Mouse (Mus musculus) neural tube, embryonic 11.5 days (tissue): ENCODE data around the gene Stk40. TPM values are rescaled to one million over a fixed set of nuclear protein-coding genes. Genes with fewer than 3 reads are reported as not detected.
"Not testable (repeated sequence)": the region's sequence is repeated elsewhere in the genome, so short reads cannot be mapped to it uniquely, and the experiment has no call there.

Experiments
- ATAC-seq: fragments of 200-750 bp; cut with Nextera tagmentation; 2 replicates; pipeline ENCODE4 v1.8.0; 2017; ENCODE audit warnings: moderate number of reproducible peaks, mild to moderate bottlenecking, moderate TSS enrichment, moderate library complexity; ENCODE audit not compliant: insufficient read depth, low FRiP score, low TSS enrichment
- DNase-seq: peaks from one replicate; pipeline ENCODE4 v3.0.0-alpha.2; 2015; ENCODE audit warnings: low spot score
- H3K27ac ChIP-seq: fragments of 300-500 bp; sonication (generic); 2 replicates; pipeline ENCODE4 v1.5.1; 2014; ENCODE audit warnings: low read depth, mild to moderate bottlenecking, low read length
- H3K27me3 ChIP-seq: fragments of 300-500 bp; sonication (generic); 2 replicates; pipeline ENCODE4 v1.6.1; 2014; ENCODE audit warnings: mild to moderate bottlenecking, low read length, mixed read lengths; ENCODE audit not compliant: control insufficient read depth, insufficient read depth
- H3K36me3 ChIP-seq: fragments of 300-500 bp; sonication (generic); 2 replicates; pipeline ENCODE4 v1.6.1; 2014; ENCODE audit warnings: mild to moderate bottlenecking, low read length, moderate library complexity, mixed read lengths; ENCODE audit not compliant: control insufficient read depth, insufficient read depth
- H3K4me1 ChIP-seq: fragments of 300-500 bp; sonication (generic); 2 replicates; pipeline ENCODE4 v1.6.1; 2014; ENCODE audit warnings: low read length, mixed read lengths; ENCODE audit not compliant: control insufficient read depth, insufficient read depth
- H3K4me2 ChIP-seq: fragments of 300-500 bp; sonication (generic); 2 replicates; pipeline ENCODE4 v1.6.1; 2014; ENCODE audit warnings: low read depth, mild to moderate bottlenecking, moderate library complexity
- H3K4me3 ChIP-seq: fragments of 300-500 bp; sonication (generic); 2 replicates; pipeline ENCODE4 v1.5.1; 2014; ENCODE audit warnings: low read depth, low read length
- H3K9ac ChIP-seq: fragments of 300-500 bp; sonication (generic); 2 replicates; pipeline ENCODE4 v1.6.1; 2014; ENCODE audit warnings: mild to moderate bottlenecking, low read length
- H3K9me3 ChIP-seq: fragments of 300-500 bp; sonication (generic); 2 replicates; pipeline ENCODE4 v1.6.1; 2016; ENCODE audit warnings: low read length; ENCODE audit not compliant: control insufficient read depth
- WGBS: fragments of 180-500 bp; shearing (Covaris S2); extraction: QIAGEN DNeasy Blood & Tissue Kit; methylation state at CpG from one replicate; pipeline ENCODE4 v1.1.7; 2014; 5-methylcytosine and 5-hydroxymethylcytosine counted together
- polyA plus RNA-seq: library from polyadenylated mRNA; unstranded; fragments of >200 nt; fragmentation: Nextera tagmentation; extraction: Ambion mirVana; gene quantifications from 2 replicates; pipeline ENCODE4 v1.2.1, GENCODE M21; 2014

Stk40 gene
- polyA plus RNA-seq, 1 experiment from 2014 or later = 32.5 TPM

GRCm38 (mm10) chr4:126095622-126096430 is 7.9 kb upstream of the Stk40 start:
- not testable (repeated sequence) for H3K27ac ChIP-seq, H3K4me1 ChIP-seq, ATAC-seq, H3K9me3 ChIP-seq, H3K27me3 ChIP-seq, DNase-seq, H3K4me3 ChIP-seq, H3K36me3 ChIP-seq, H3K9ac ChIP-seq, H3K4me2 ChIP-seq
- WGBS = 56% methylated on average over 14 of the region's 14 CpGs

DNA sequence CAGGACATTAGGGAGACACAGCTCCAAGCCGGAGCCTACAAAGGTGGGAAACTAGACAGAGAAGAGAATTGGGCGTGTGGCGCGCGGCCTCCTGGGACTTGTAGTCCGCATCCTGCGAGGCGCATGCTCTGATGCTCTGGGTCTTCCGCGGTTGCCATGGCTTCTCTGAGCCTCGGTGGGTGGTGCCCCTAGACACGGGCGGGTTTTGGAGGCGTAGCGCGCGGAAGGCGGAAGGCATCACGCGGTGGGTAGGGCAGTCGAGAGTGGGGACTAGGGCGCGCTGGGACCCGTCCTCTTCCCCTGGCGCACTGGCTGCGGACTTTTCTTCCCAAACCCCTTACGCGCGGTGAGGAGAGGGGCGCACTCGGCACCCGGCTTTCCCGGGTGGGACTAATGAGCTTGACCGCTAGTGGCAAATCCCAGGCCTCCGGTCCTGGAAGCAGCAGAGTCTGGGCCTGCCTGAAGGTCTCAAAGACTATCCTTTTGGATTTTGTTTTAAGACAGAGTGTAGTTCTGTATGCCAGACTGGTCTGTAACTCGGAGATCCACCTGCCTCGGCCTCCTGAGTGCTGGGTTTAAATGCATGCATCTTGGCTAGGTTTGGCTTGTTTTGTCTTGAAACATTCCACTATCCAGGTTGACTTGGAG is 7.2 kb upstream of the Stk40 start, which contains the start of gene Lsm10:
Lsm10 (plus strand) TSS at position 160 of the 648 bp plus-strand sequence.
- Histone ChIP-seq H3K36me3 (no peaks in the 10 kb centered on the region), H3K4me2 (peak within 1 kb of the TSS; percentile 67)

DNA sequence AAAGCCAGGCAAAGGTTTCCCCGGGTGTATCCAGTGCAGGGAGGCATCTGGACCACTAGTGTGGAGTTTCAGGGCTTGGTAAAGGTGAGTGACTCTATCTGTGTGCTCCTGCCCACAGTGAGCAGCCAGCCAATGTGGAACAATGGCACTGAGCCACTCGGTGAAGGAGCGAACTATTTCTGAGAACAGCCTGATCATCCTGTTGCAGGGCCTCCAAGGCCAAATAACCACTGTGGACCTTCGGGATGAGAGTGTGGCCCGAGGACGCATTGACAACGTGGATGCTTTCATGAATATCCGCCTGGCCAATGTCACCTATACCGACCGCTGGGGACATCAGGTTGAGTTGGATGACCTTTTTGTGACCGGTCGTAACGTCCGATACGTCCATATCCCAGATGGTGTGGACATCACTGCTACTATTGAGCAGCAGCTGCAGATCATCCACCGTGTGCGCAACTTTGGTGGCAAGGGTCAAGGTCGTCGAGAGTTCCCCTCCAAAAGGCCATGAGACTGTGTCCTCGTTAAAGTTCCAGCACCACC is 6.0 kb upstream of the Stk40 start:
- Histone ChIP-seq H3K9ac (no peak overlapping the region), H3K4me3 (no peak overlapping the region), H3K36me3 (no peaks in the 10 kb centered on the region), H3K9me3 (no peaks in the 10 kb centered on the region), H3K4me1 (peaks cover 1% of the 10 kb centered on the region), H3K27ac (no peak overlapping the region), H3K27me3 (no peaks in the 10 kb centered on the region), H3K4me2 (no peak overlapping the region)
- DNase-seq (no peak), ATAC-seq (no peak)
- WGBS = 92% methylated on average over 20 of the region's 20 CpGs

More for the DNA sequence above, 7.2 kb upstream of the Stk40 start, which contains the start of gene Lsm10:
- Histone ChIP-seq H3K9ac (peak within 1 kb of the TSS; percentile 70), H3K4me1 (no peaks in the 10 kb centered on the region), H3K27ac (no peak within 1 kb of the TSS), H3K9me3 (no peaks in the 10 kb centered on the region), H3K4me3 (peak within 1 kb of the TSS; percentile 54), H3K27me3 (no peaks in the 10 kb centered on the region)
- WGBS = 4% methylated on average over 36 of the region's 37 CpGs
- peak; percentile 95 for DNase-seq
- ATAC-seq = peak; percentile 95

DNA sequence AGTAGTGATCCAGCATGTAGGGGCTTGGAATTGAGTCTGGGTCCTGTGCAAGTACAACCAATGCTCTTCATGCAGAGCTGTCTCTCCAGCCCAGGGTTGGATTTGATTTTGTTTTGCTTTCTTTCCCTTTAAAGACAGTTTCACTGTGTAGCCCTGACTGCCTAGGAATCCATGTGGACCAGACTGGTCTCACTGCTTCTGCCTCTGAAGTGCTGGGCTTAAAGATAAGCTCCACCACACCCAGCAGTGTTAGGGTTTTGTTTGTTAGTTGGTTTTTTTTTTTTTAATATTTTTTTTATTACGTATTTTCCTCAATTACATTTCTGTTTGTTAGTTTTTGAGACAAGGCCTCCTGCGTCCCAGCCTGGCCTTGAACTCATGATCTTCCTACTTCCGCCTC is 4.4 kb upstream of the Stk40 start:
- H3K36me3 ChIP-seq = no peaks in the 10 kb centered on the region
- no peak for DNase-seq
- no peak overlapping the region for H3K4me2 ChIP-seq
- H3K27me3 ChIP-seq = no peaks in the 10 kb centered on the region
- no peak for ATAC-seq
- 95% methylated on average over 3 of the region's 3 CpGs for WGBS
- H3K9me3 ChIP-seq = no peaks in the 10 kb centered on the region
- H3K9ac ChIP-seq = no peak overlapping the region
- peaks cover 7% of the 10 kb centered on the region for H3K4me1 ChIP-seq
- no peak overlapping the region for H3K4me3 ChIP-seq
- H3K27ac ChIP-seq = no peak overlapping the region

- H3K27ac ChIP-seq = no peak overlapping the region
- H3K4me1 ChIP-seq = peaks cover 20% of the 10 kb centered on the region
- H3K4me3 ChIP-seq = no peak overlapping the region
- no peaks in the 10 kb centered on the region for H3K36me3 ChIP-seq
- no peak for ATAC-seq
- no peaks in the 10 kb centered on the region for H3K9me3 ChIP-seq
- no peaks in the 10 kb centered on the region for H3K27me3 ChIP-seq
- no peak overlapping the region for H3K4me2 ChIP-seq
- 90% methylated on average over 3 of the region's 3 CpGs for WGBS
- DNase-seq = no peak
- no peak overlapping the region for H3K9ac ChIP-seq
These were observed 3.0 kb upstream of the Stk40 start for GRCm38 (mm10) chr4:126100764-126101163.

DNA sequence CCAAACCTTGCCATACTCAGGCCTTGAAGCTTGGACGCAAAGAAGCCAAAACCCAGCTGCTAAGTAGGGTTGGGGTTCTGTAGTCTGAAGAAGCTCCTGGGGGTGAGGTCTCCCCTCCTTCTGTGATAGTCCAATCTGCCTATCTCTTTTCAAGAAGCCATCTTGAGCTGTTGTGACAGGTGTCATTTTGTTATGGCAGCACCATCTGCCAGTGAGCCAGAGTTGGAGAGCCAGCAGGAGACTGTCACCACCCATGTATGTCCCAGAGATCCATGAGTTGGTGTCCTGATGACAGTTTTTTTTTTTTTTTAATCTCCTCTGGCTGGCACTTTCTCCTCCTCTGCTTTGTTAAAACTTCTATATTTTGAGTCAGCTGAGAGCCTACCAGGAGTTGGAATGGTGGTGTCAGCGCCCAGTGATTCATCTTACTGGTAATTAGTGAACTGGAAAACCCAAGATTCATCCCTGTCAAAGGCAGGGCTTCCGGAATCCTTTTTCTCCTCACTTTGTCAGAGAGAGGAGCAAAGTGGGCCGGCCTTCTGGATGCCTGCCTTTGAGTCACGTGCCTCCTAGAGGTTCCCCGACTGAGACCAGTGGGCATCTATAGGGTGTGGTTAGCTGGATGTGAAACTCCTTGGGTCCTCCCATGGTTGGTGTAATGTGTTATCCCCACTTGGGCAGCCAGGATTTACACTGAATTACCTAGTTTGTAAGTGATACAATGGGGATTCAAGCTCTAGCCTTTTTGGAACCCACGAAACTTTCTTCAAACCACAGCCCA is 1.5 kb upstream of the Stk40 start:
- Histone ChIP-seq H3K9me3 (no peaks in the 10 kb centered on the region), H3K4me2 (0 out of 2 replicates have a peak overlapping the region, but pooled peaks have one; percentile 97), H3K4me3 (no peak overlapping the region), H3K27me3 (no peaks in the 10 kb centered on the region), H3K36me3 (no peaks in the 10 kb centered on the region), H3K9ac (no peak overlapping the region), H3K4me1 (peaks cover 20% of the 10 kb centered on the region), H3K27ac (no peak overlapping the region)
- ATAC-seq (no peak), DNase-seq (no peak)
- WGBS = 38% methylated on average over 7 of the region's 7 CpGs

DNA sequence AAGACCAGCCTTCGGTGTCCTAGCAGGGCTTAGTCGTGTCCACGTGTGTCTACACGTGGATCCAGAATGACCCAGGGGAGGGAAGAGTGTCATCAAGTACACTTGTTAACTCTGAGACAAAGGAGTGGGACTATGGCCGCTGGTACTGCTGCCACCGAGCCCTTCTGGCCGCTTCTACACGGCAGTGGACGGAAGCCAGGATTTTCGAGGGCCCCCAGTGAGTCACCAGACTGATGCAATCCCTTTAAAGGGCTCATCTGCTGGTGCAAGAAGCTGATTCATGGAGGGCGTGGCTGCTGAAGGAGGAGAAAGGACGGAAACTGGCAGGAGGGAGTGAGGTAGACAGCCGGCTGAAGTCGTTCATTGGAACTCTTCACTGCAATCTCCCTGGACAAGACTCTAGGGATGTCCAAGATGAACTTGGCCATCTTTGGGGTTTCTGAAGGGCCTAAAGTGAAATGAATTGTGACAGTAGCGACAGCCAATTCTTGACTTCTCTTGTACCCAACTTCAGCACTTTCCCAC is 638 bp upstream of the Stk40 start:
- Histone ChIP-seq H3K27me3 (no peaks in the 10 kb centered on the region), H3K9me3 (no peaks in the 10 kb centered on the region), H3K4me1 (peaks cover 20% of the 10 kb centered on the region), H3K4me3 (peak overlapping the region; percentile 95), H3K27ac (peak overlapping the region; percentile 63), H3K36me3 (no peaks in the 10 kb centered on the region), H3K4me2 (peak overlapping the region; percentile 97), H3K9ac (peak overlapping the region; percentile 66)
- ATAC-seq (peak; percentile 35; the same call in 1 of the 2 replicates), DNase-seq (peak; percentile 63)
- 1% methylated on average over 15 of the region's 15 CpGs for WGBS
